Mouse (Mus musculus) gastrocnemius, postnatal 14 days (tissue): ENCODE results near the gene Hap1. TPM values are rescaled to one million over a fixed set of nuclear protein-coding genes. Genes with fewer than 3 reads are reported as not detected.

ENCODE experiments used
- total RNA-seq, 2 experiments: library from RNA; stranded (reverse); gene quantifications; 2 replicates each; pipeline ENCODE4 v1.2.3; 2021

Hap1 gene
- total RNA-seq, 2 experiments from 2014 or later, result 0.66 to 0.82 TPM

Other genes starting within 250 kb of the Hap1 start
- not detected for gene Krt13, start 234.6 kb downstream of the Hap1 start, total RNA-seq
- not detected for gene Krt15, start 220.2 kb downstream of the Hap1 start, total RNA-seq
- under 1 TPM; 0.38 to 0.51 TPM for gene Krt19, start 207.5 kb downstream of the Hap1 start, total RNA-seq
- gene Krt9, start 162.9 kb downstream of the Hap1 start, total RNA-seq, result not detected
- not detected for gene Krt14, start 148.6 kb downstream of the Hap1 start, total RNA-seq
- gene Krt16, start 107.2 kb downstream of the Hap1 start, total RNA-seq, result not detected
- gene Krt17, start 95.1 kb downstream of the Hap1 start, total RNA-seq, result not detected
- not detected for gene Krt42, start 86.3 kb downstream of the Hap1 start, total RNA-seq
- gene Eif1, start 36.2 kb downstream of the Hap1 start, total RNA-seq, result 100 to 1,000 TPM; 781 to 791 TPM
- gene Gast, start 21.7 kb downstream of the Hap1 start, total RNA-seq, result not detected
- gene Jup, start 41.6 kb upstream of the Hap1 start, total RNA-seq, result 10 to 100 TPM; 88.5 to 89.4 TPM
- gene P3h4, start 58.7 kb upstream of the Hap1 start, total RNA-seq, result 10 to 100 TPM; 10.9 to 12.0 TPM
- 10 to 100 TPM; 26.1 to 31.3 TPM for gene Fkbp10, start 59.6 kb upstream of the Hap1 start, total RNA-seq
- 10 to 100 TPM; 13.2 to 13.3 TPM for gene Nt5c3b, start 85.7 kb upstream of the Hap1 start, total RNA-seq
- under 1 TPM; 0.33 to 0.43 TPM for gene Klhl10, start 85.8 kb upstream of the Hap1 start, total RNA-seq
- gene Klhl11, start 116.6 kb upstream of the Hap1 start, total RNA-seq, result 1 to 10 TPM; 6.5 to 6.9 TPM
- 10 to 100 TPM; 16.4 to 19.9 TPM for gene Acly, start 171.9 kb upstream of the Hap1 start, total RNA-seq
- under 1 TPM; 0.14 to 0.16 TPM for gene Ttc25, start 189.5 kb upstream of the Hap1 start, total RNA-seq
- gene Cnp, start 218.8 kb upstream of the Hap1 start, total RNA-seq, result 10 to 100 TPM; 10.7 to 32.2 TPM